Mouse (Mus musculus): ENCODE data around the gene Slc35b3. TPM values are rescaled to one million over a fixed set of nuclear protein-coding genes. Genes with fewer than 3 reads are reported as not detected.
A peak's percentile ranks its signal among the peaks of the same experiment; 100 is the strongest.

Gene Slc35b3
- polyA plus RNA-seq (2012; rRNA removed): 21.9 and 22.5 TPM in 2 replicates

- H3K27ac ChIP-seq (ENCODE audit: insufficient read depth, low read length): peak within 1 kb of the TSS; percentile 62; the same call in 1 of the 2 replicates
- TF ChIP-seq POLR2A (IDR thresholded peaks at IDR 0.05; ENCODE audit: borderline replicate concordance, insufficient read depth, low read length) (peak; percentile 85), CTCF (IDR thresholded peaks at IDR 0.05; ENCODE audit: borderline replicate concordance, insufficient read depth, low read depth, low read length) (no peak)
- 1% methylated on average over 67 of the region's 67 CpGs for WGBS
- no peaks in the 10 kb centered on the region for H3K4me1 ChIP-seq (ENCODE audit: control insufficient read depth, insufficient read depth, low read length)
- peak within 1 kb of the TSS; percentile 97 for H3K4me3 ChIP-seq (replicated peaks; ENCODE audit: insufficient read depth, low read depth, low read length)
- peak; percentile 83 to 85 for DNase-seq
- H3K27me3 ChIP-seq (ENCODE audit: control insufficient read depth, insufficient read depth, low read length): no peaks in the 10 kb centered on the region
Observed at GRCm38 (mm10) chr13:38960063-38961050, at the start of gene Slc35b3. TSS of gene Slc35b3 (minus strand) at chr13:38960875.

- WGBS: 87% methylated on average over 4 of the region's 4 CpGs
- Histone ChIP-seq H3K27ac (ENCODE audit: insufficient read depth, low read length) (no peak overlapping the region), H3K4me3 (replicated peaks; ENCODE audit: insufficient read depth, low read depth, low read length) (no peak overlapping the region), H3K27me3 (ENCODE audit: control insufficient read depth, insufficient read depth, low read length) (no peaks in the 10 kb centered on the region), H3K4me1 (ENCODE audit: control insufficient read depth, insufficient read depth, low read length) (0 out of 2 replicates have a peak, but pooled peaks cover 3% of the 10 kb centered on the region)
- no peak for DNase-seq
- TF ChIP-seq POLR2A (IDR thresholded peaks at IDR 0.05; ENCODE audit: borderline replicate concordance, insufficient read depth, low read length) (no peak), CTCF (IDR thresholded peaks at IDR 0.05; ENCODE audit: borderline replicate concordance, insufficient read depth, low read depth, low read length) (no peak)
Observed at GRCm38 (mm10) chr13:39010280-39010679, 49.6 kb upstream of the Slc35b3 start.

GRCm38 (mm10) chr13:39003101-39003762 lies 42.6 kb upstream of the Slc35b3 start:
- Histone ChIP-seq H3K27ac (ENCODE audit: insufficient read depth, low read length) (no peak overlapping the region), H3K4me1 (ENCODE audit: control insufficient read depth, insufficient read depth, low read length) (no peaks in the 10 kb centered on the region), H3K4me3 (replicated peaks; ENCODE audit: insufficient read depth, low read depth, low read length) (no peak overlapping the region), H3K27me3 (ENCODE audit: control insufficient read depth, insufficient read depth, low read length) (no peaks in the 10 kb centered on the region)
- DNase-seq: no peak
- TF ChIP-seq CTCF (IDR thresholded peaks at IDR 0.05; ENCODE audit: borderline replicate concordance, insufficient read depth, low read depth, low read length) (no peak), POLR2A (IDR thresholded peaks at IDR 0.05; ENCODE audit: borderline replicate concordance, insufficient read depth, low read length) (no peak)

- no peak for TF ChIP-seq CTCF (IDR thresholded peaks at IDR 0.05; ENCODE audit: borderline replicate concordance, insufficient read depth, low read depth, low read length)
- no peak for TF ChIP-seq POLR2A (IDR thresholded peaks at IDR 0.05; ENCODE audit: borderline replicate concordance, insufficient read depth, low read length)
- no peak overlapping the region for H3K4me3 ChIP-seq (replicated peaks; ENCODE audit: insufficient read depth, low read depth, low read length)
- no peak overlapping the region for H3K27ac ChIP-seq (ENCODE audit: insufficient read depth, low read length)
- H3K27me3 ChIP-seq (ENCODE audit: control insufficient read depth, insufficient read depth, low read length): no peaks in the 10 kb centered on the region
- H3K4me1 ChIP-seq (ENCODE audit: control insufficient read depth, insufficient read depth, low read length): no peaks in the 10 kb centered on the region
- 76% methylated on average over 1 of the region's 1 CpGs for WGBS
- no peak for DNase-seq
Observed at GRCm38 (mm10) chr13:39002424-39002823, 41.7 kb upstream of the Slc35b3 start.

GRCm38 (mm10) chr13:39001434-39001833 lies 40.8 kb upstream of the Slc35b3 start:
- TF ChIP-seq CTCF (IDR thresholded peaks at IDR 0.05; ENCODE audit: borderline replicate concordance, insufficient read depth, low read depth, low read length): no peak
- no peak for TF ChIP-seq POLR2A (IDR thresholded peaks at IDR 0.05; ENCODE audit: borderline replicate concordance, insufficient read depth, low read length)
- Histone ChIP-seq H3K4me1 (ENCODE audit: control insufficient read depth, insufficient read depth, low read length) (no peaks in the 10 kb centered on the region), H3K4me3 (replicated peaks; ENCODE audit: insufficient read depth, low read depth, low read length) (no peak overlapping the region), H3K27ac (ENCODE audit: insufficient read depth, low read length) (no peak overlapping the region), H3K27me3 (ENCODE audit: control insufficient read depth, insufficient read depth, low read length) (no peaks in the 10 kb centered on the region)
- DNase-seq: no peak
- 94% methylated on average over 11 of the region's 11 CpGs for WGBS

GRCm38 (mm10) chr13:38998958-38999357 lies 38.3 kb upstream of the Slc35b3 start:
- H3K4me1 ChIP-seq (ENCODE audit: control insufficient read depth, insufficient read depth, low read length): no peaks in the 10 kb centered on the region
- H3K27ac ChIP-seq (ENCODE audit: insufficient read depth, low read length): no peak overlapping the region
- no peak for DNase-seq
- no peak overlapping the region for H3K4me3 ChIP-seq (replicated peaks; ENCODE audit: insufficient read depth, low read depth, low read length)
- WGBS: 80% methylated on average over 9 of the region's 9 CpGs
- TF ChIP-seq CTCF (IDR thresholded peaks at IDR 0.05; ENCODE audit: borderline replicate concordance, insufficient read depth, low read depth, low read length) (no peak), POLR2A (IDR thresholded peaks at IDR 0.05; ENCODE audit: borderline replicate concordance, insufficient read depth, low read length) (no peak)
- H3K27me3 ChIP-seq (ENCODE audit: control insufficient read depth, insufficient read depth, low read length): no peaks in the 10 kb centered on the region

- Histone ChIP-seq H3K27me3 (ENCODE audit: control insufficient read depth, insufficient read depth, low read length) (no peaks in the 10 kb centered on the region), H3K27ac (ENCODE audit: insufficient read depth, low read length) (no peak overlapping the region), H3K4me3 (replicated peaks; ENCODE audit: insufficient read depth, low read depth, low read length) (no peak overlapping the region), H3K4me1 (ENCODE audit: control insufficient read depth, insufficient read depth, low read length) (no peaks in the 10 kb centered on the region)
- peak; percentile 15 to 25 for DNase-seq
- TF ChIP-seq POLR2A (IDR thresholded peaks at IDR 0.05; ENCODE audit: borderline replicate concordance, insufficient read depth, low read length) (no peak), CTCF (IDR thresholded peaks at IDR 0.05; ENCODE audit: borderline replicate concordance, insufficient read depth, low read depth, low read length) (peak; percentile 60)
- 6% methylated on average over 5 of the region's 5 CpGs for WGBS
Observed at GRCm38 (mm10) chr13:38992529-38992928, 31.9 kb upstream of the Slc35b3 start.
